Mouse (Mus musculus): Measurements from ENCODE around the gene Tns1.

- TF ChIP-seq CTCF (conservative IDR thresholded peaks at IDR 0.05; ENCODE audit: insufficient read depth, insufficient read length, low read depth, low read length): no peak
- TF ChIP-seq POLR2A (IDR thresholded peaks at IDR 0.05; ENCODE audit: low read depth, low read length): no peak
These were observed 55.7 kb downstream of the Tns1 start for GRCm38 (mm10) chr1:74068366-74069084.
